ENCODE assay signal across 8 mouse cellular contexts in the genomic region with DNA sequence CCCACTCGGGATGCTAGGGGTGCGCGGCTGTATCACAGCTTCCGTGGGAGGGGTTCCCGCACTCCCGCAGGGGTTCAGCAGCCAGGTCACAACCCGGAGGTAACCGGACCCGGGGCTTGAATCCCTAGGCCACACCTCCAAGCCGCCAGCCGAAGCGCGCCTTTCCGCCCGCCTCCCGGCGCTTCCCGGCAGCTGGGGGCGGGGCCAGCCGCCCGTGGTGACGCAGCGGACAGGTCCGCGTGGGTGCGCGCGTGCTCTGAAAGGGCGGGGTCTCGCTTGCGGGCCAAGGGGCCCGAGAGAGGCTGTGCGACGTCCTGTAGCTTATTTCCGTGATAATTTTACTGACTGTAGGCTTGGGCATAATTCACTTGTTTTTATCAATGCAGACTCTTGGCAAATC. TPM values are rescaled to one million over a fixed set of nuclear protein-coding genes. Genes with fewer than 3 reads are reported as not detected.
A peak's percentile ranks its signal among the peaks of the same experiment; 100 is the strongest.
DNase-seq lines count a peak whose midpoint lies in the region; ATAC-seq lines count a peak whose summit lies in the region.

No protein-coding gene starts in this region.

- H3K4me3 ChIP-seq in hindbrain, embryonic 11.5 days (ENCODE audit: low read depth, low read length), result peak overlapping the region; percentile 54

- peak; percentile 80 for ATAC-seq in hindbrain, embryonic 11.5 days (ENCODE audit: low FRiP score)

- H3K27ac ChIP-seq in hindbrain, embryonic 11.5 days (ENCODE audit: low read depth, low read length), result peak overlapping the region; percentile 89

- peak overlapping the region; percentile 54 for H3K9ac ChIP-seq in hindbrain, embryonic 11.5 days (ENCODE audit: low read depth, low read length)

- H3K4me1 ChIP-seq in hindbrain, embryonic 11.5 days (replicated peaks; ENCODE audit: control insufficient read depth, insufficient read depth, low read length), result peaks cover 9% of the 10 kb centered on the region

- H3K9me3 ChIP-seq in hindbrain, embryonic 11.5 days (ENCODE audit: control insufficient read depth, low read length), result no peaks in the 10 kb centered on the region

- H3K27me3 ChIP-seq in hindbrain, embryonic 11.5 days (ENCODE audit: control insufficient read depth, insufficient read depth, low read length), result no peaks in the 10 kb centered on the region

- peak overlapping the region; percentile 79 for H3K4me2 ChIP-seq in hindbrain, embryonic 11.5 days (replicated peaks; ENCODE audit: low read depth, low read length)

- H3K36me3 ChIP-seq in hindbrain, embryonic 11.5 days (ENCODE audit: control insufficient read depth, insufficient read depth, low read length), result no peaks in the 10 kb centered on the region

- WGBS in hindbrain, embryonic 11.5 days, result 0% methylated on average over 35 of the region's 35 CpGs

- peak; percentile 97 for DNase-seq in NIH3T3 (ENCODE audit: low read depth)
- DNase-seq in cerebellum, adult 9-11 months, result peak; percentile 96
- peak; percentile 75 to 90 for DNase-seq in frontal cortex, adult 2 months (ENCODE audit: extremely low spot score in 1 of 2, low spot score in 1 of 2)
- DNase-seq in hindbrain, embryonic 11.5 days (ENCODE audit: low spot score), result peak; percentile 90
- peak; percentile 84 to 90 for DNase-seq in layer of hippocampus, postnatal 14 days (ENCODE audit: low spot score in 2 of 2)
- DNase-seq in lung, postnatal 10 days, result peak; percentile 96
- DNase-seq in retina, adult 2 months (ENCODE audit: low read depth, low spot score), result peak; percentile 74
- peak; percentile 94 to 97 for DNase-seq in thymus, postnatal 36 days

RNA-seq across cellular contexts. Expression of a gene that starts 7.7 kb away (rescaled TPM):
- 18.2 and 20.8 TPM in 2 replicates for polyA plus RNA-seq in frontal cortex, adult 2 months (2012; rRNA removed)
- 4.8 and 5.0 TPM in 2 replicates for polyA plus RNA-seq in hindbrain, embryonic 11.5 days (2014; fragmentation: Nextera tagmentation; extraction: Ambion mirVana)
- total RNA-seq in layer of hippocampus, postnatal 14 days (2021), result 10 to 100 TPM; 28.4 to 29.6 TPM

RNA-seq across cellular contexts. Expression of a gene that starts 58.4 kb away (rescaled TPM):
- 71.9 and 80.2 TPM in 2 replicates for polyA plus RNA-seq in frontal cortex, adult 2 months (2012; rRNA removed)
- polyA plus RNA-seq in hindbrain, embryonic 11.5 days (2014; fragmentation: Nextera tagmentation; extraction: Ambion mirVana), result 6.3 and 6.8 TPM in 2 replicates
- total RNA-seq in layer of hippocampus, postnatal 14 days (2021), result 10 to 100 TPM; 69.6 to 73.0 TPM

RNA-seq across cellular contexts. Expression of a gene that starts 59.4 kb away (rescaled TPM):
- 15.6 and 17.6 TPM in 2 replicates for polyA plus RNA-seq in frontal cortex, adult 2 months (2012; rRNA removed)
- polyA plus RNA-seq in hindbrain, embryonic 11.5 days (2014; fragmentation: Nextera tagmentation; extraction: Ambion mirVana), result 43.1 and 45.5 TPM in 2 replicates
- 10 to 100 TPM; 35.8 to 37.0 TPM for total RNA-seq in layer of hippocampus, postnatal 14 days (2021)

Comparison
In these comparisons a context has a peak if more than half of its experiments do, and no peak if none do; other contexts are left out.
1. Peak in every context shown above with its lines: DNase-seq, ATAC-seq, H3K4me3 ChIP-seq and H3K27ac ChIP-seq.